Mouse (Mus musculus): Measurements from ENCODE around the gene Xylt2. TPM values are rescaled to one million over a fixed set of nuclear protein-coding genes. Genes with fewer than 3 reads are reported as not detected.

The Xylt2 gene
- total RNA-seq, 1 experiment from 2014 or later = 22.1 TPM

Other genes with a start within 250 kb of the Xylt2 start
- gene Cacna1g, start 203.3 kb downstream of the Xylt2 start, total RNA-seq (2021) = 0.24 and 1.0 TPM in 2 replicates
- gene Spata20, start 191.3 kb downstream of the Xylt2 start, total RNA-seq (2021) = not detected in 2 replicates
- 14.6 and 18.7 TPM in 2 replicates for gene Epn3, start 177.5 kb downstream of the Xylt2 start, total RNA-seq (2021)
- gene Mycbpap, start 155.8 kb downstream of the Xylt2 start, total RNA-seq (2021) = 5.9 and 8.5 TPM in 2 replicates
- gene Rsad1, start 128.3 kb downstream of the Xylt2 start, total RNA-seq (2021) = 13.1 and 18.3 TPM in 2 replicates
- not detected in 2 replicates for gene Chad, start 112.5 kb downstream of the Xylt2 start, total RNA-seq (2021)
- gene Acsf2, start 75.6 kb downstream of the Xylt2 start, total RNA-seq (2021) = 120 and 121 TPM in 2 replicates
- gene Lrrc59, start 47.7 kb downstream of the Xylt2 start, total RNA-seq (2021) = 90.9 and 112 TPM in 2 replicates
- gene Mrpl27, start 23.7 kb downstream of the Xylt2 start, total RNA-seq (2021) = 74.4 and 84.2 TPM in 2 replicates
- 0.85 and 2.1 TPM in 2 replicates for gene Eme1, start 23.6 kb downstream of the Xylt2 start, total RNA-seq (2021)
- not detected in 2 replicates for gene Gm11541, start 27.0 kb upstream of the Xylt2 start, total RNA-seq (2021)
- gene Cdc34b, start 64.3 kb upstream of the Xylt2 start, total RNA-seq (2021) = 0.55 TPM in 1 of 2 replicates, not detected in the other
- not detected in 2 replicates for gene Tmem92, start 105.2 kb upstream of the Xylt2 start, total RNA-seq (2021)

Measured in adrenal gland, postnatal 25 days (tissue).